ENCODE assay signal across 8 mouse cellular contexts in genomic region chr10:77590812-77591211, GRCm38 (mm10). TPM values are rescaled to one million over a fixed set of nuclear protein-coding genes. Genes with fewer than 3 reads are reported as not detected.
DNase-seq lines count a peak whose midpoint lies in the region; ATAC-seq lines count a peak whose summit lies in the region.

No protein-coding gene starts in this region.

- no peak overlapping the region for H3K4me2 ChIP-seq in hindbrain, embryonic 13.5 days
- H3K4me2 ChIP-seq in hindbrain, embryonic 11.5 days (replicated peaks; ENCODE audit: low read depth, low read length), result no peak overlapping the region
- no peak overlapping the region for H3K4me2 ChIP-seq in limb, embryonic 15.5 days
- H3K4me2 ChIP-seq in midbrain, embryonic 15.5 days, result no peak overlapping the region

- peak; percentile 61 for DNase-seq in hindbrain, embryonic 10.5 days (ENCODE audit: low spot score)
- peak; percentile 73 for DNase-seq in embryonic facial prominence, embryonic 10.5 days (ENCODE audit: low spot score)
- DNase-seq in hindbrain, embryonic 11.5 days (ENCODE audit: low spot score), result peak; percentile 59
- DNase-seq in thymus, postnatal 10 days (ENCODE audit: low spot score in 2 of 2), result peak; percentile 52 to 77

- H3K27ac ChIP-seq in hindbrain, embryonic 10.5 days, result no peak overlapping the region
- no peak overlapping the region for H3K27ac ChIP-seq in hindbrain, embryonic 13.5 days
- H3K27ac ChIP-seq in embryonic facial prominence, embryonic 10.5 days (replicated peaks), result no peak overlapping the region
- H3K27ac ChIP-seq in hindbrain, embryonic 11.5 days (ENCODE audit: low read depth, low read length), result no peak overlapping the region
- H3K27ac ChIP-seq in limb, embryonic 15.5 days, result no peak overlapping the region
- no peak overlapping the region for H3K27ac ChIP-seq in midbrain, embryonic 15.5 days

- no peak overlapping the region for H3K4me3 ChIP-seq in hindbrain, embryonic 10.5 days
- H3K4me3 ChIP-seq in hindbrain, embryonic 13.5 days, result no peak overlapping the region
- H3K4me3 ChIP-seq in embryonic facial prominence, embryonic 10.5 days, result no peak overlapping the region
- H3K4me3 ChIP-seq in hindbrain, embryonic 11.5 days (ENCODE audit: low read depth, low read length), result no peak overlapping the region
- no peak overlapping the region for H3K4me3 ChIP-seq in limb, embryonic 15.5 days
- H3K4me3 ChIP-seq in midbrain, embryonic 15.5 days, result no peak overlapping the region

- WGBS in hindbrain, embryonic 10.5 days, result 47% methylated on average over 6 of the region's 6 CpGs
- 40% methylated on average over 6 of the region's 6 CpGs for WGBS in hindbrain, embryonic 13.5 days
- WGBS in embryonic facial prominence, embryonic 10.5 days, result 45% methylated on average over 6 of the region's 6 CpGs
- whole genome bisulfite sequencing in hindbrain, embryonic 11.5 days, result 51% methylated on average over 6 of the region's 6 CpGs
- WGBS in limb, embryonic 15.5 days, result 48% methylated on average over 6 of the region's 6 CpGs
- 42% methylated on average over 6 of the region's 6 CpGs for WGBS in midbrain, embryonic 15.5 days

- H3K27me3 ChIP-seq in hindbrain, embryonic 10.5 days (ENCODE audit: insufficient read depth, poor library complexity, severe bottlenecking), result no peaks in the 10 kb centered on the region
- no peaks in the 10 kb centered on the region for H3K27me3 ChIP-seq in hindbrain, embryonic 13.5 days
- no peaks in the 10 kb centered on the region for H3K27me3 ChIP-seq in embryonic facial prominence, embryonic 10.5 days (replicated peaks; ENCODE audit: low read depth, poor library complexity, severe bottlenecking)
- no peaks in the 10 kb centered on the region for H3K27me3 ChIP-seq in hindbrain, embryonic 11.5 days (ENCODE audit: control insufficient read depth, insufficient read depth, low read length)
- no peaks in the 10 kb centered on the region for H3K27me3 ChIP-seq in limb, embryonic 15.5 days
- H3K27me3 ChIP-seq in midbrain, embryonic 15.5 days (replicated peaks), result no peaks in the 10 kb centered on the region

- peaks cover 21% of the 10 kb centered on the region; the same call in 1 of the 2 replicates for H3K4me1 ChIP-seq in hindbrain, embryonic 10.5 days (replicated peaks)
- peaks cover 27% of the 10 kb centered on the region for H3K4me1 ChIP-seq in hindbrain, embryonic 13.5 days (replicated peaks)
- H3K4me1 ChIP-seq in embryonic facial prominence, embryonic 10.5 days, result peaks cover 2% of the 10 kb centered on the region; the same call in 1 of the 2 replicates
- H3K4me1 ChIP-seq in hindbrain, embryonic 11.5 days (replicated peaks; ENCODE audit: control insufficient read depth, insufficient read depth, low read length), result no peaks in the 10 kb centered on the region
- peaks cover 15% of the 10 kb centered on the region for H3K4me1 ChIP-seq in limb, embryonic 15.5 days
- peaks cover 19% of the 10 kb centered on the region; the same call in 1 of the 2 replicates for H3K4me1 ChIP-seq in midbrain, embryonic 15.5 days

- no peak overlapping the region for H3K9ac ChIP-seq in hindbrain, embryonic 13.5 days
- H3K9ac ChIP-seq in hindbrain, embryonic 11.5 days (ENCODE audit: low read depth, low read length), result no peak overlapping the region
- H3K9ac ChIP-seq in limb, embryonic 15.5 days, result no peak overlapping the region
- H3K9ac ChIP-seq in midbrain, embryonic 15.5 days, result no peak overlapping the region

- ATAC-seq in hindbrain, embryonic 13.5 days (ENCODE audit: low FRiP score), result no peak
- peak; percentile 98 for ATAC-seq in activated CD4-positive, CD25-positive, alpha-beta regulatory T cell, adult 4 months
- no peak; the same call in 1 of the 2 replicates for ATAC-seq in hindbrain, embryonic 11.5 days (ENCODE audit: low FRiP score)
- 0 out of 2 replicates have a peak, but pooled peaks have one; percentile 22 for ATAC-seq in limb, embryonic 15.5 days (ENCODE audit: insufficient number of reproducible peaks, low FRiP score, low TSS enrichment, low read depth)
- ATAC-seq in midbrain, embryonic 15.5 days (replicated peaks), result peak; percentile 21; the same call in 1 of the 2 replicates

- H3K9me3 ChIP-seq in hindbrain, embryonic 10.5 days, result no peaks in the 10 kb centered on the region
- H3K9me3 ChIP-seq in hindbrain, embryonic 13.5 days, result no peaks in the 10 kb centered on the region
- H3K9me3 ChIP-seq in embryonic facial prominence, embryonic 10.5 days, result no peaks in the 10 kb centered on the region
- no peaks in the 10 kb centered on the region for H3K9me3 ChIP-seq in hindbrain, embryonic 11.5 days (ENCODE audit: control insufficient read depth, low read length)
- H3K9me3 ChIP-seq in limb, embryonic 15.5 days, result no peaks in the 10 kb centered on the region
- H3K9me3 ChIP-seq in midbrain, embryonic 15.5 days, result no peaks in the 10 kb centered on the region

- H3K36me3 ChIP-seq in hindbrain, embryonic 10.5 days, result peaks cover 92% of the 10 kb centered on the region
- peaks cover 77% of the 10 kb centered on the region for H3K36me3 ChIP-seq in hindbrain, embryonic 13.5 days
- H3K36me3 ChIP-seq in embryonic facial prominence, embryonic 10.5 days (replicated peaks), result peaks cover 90% of the 10 kb centered on the region
- peaks cover 10% of the 10 kb centered on the region; the same call in 1 of the 2 replicates for H3K36me3 ChIP-seq in hindbrain, embryonic 11.5 days (ENCODE audit: control insufficient read depth, insufficient read depth, low read length)
- peaks cover 86% of the 10 kb centered on the region for H3K36me3 ChIP-seq in limb, embryonic 15.5 days
- peaks cover 21% of the 10 kb centered on the region for H3K36me3 ChIP-seq in midbrain, embryonic 15.5 days (replicated peaks)

RNA-seq across cellular contexts. Expression of gene Pttg1ip, which starts 9.3 kb away (rescaled TPM):
- 66.6 and 67.2 TPM in 2 replicates for polyA plus RNA-seq in hindbrain, embryonic 10.5 days (2016; fragmentation: Nextera tagmentation; extraction: Ambion mirVana)
- 69.0 and 71.9 TPM in 2 replicates for polyA plus RNA-seq in hindbrain, embryonic 13.5 days (2015; fragmentation: Nextera tagmentation; extraction: Ambion mirVana)
- 10 to 100 TPM; 85.6 to 92.6 TPM for polyA plus RNA-seq in activated CD4-positive, CD25-positive, alpha-beta regulatory T cell, adult 4 months (2017; shearing (Covaris generic))
- polyA plus RNA-seq in embryonic facial prominence, embryonic 10.5 days (2016; fragmentation: Nextera tagmentation; extraction: Ambion mirVana), result 65.6 and 71.0 TPM in 2 replicates
- polyA plus RNA-seq in hindbrain, embryonic 11.5 days (2014; fragmentation: Nextera tagmentation; extraction: Ambion mirVana), result 73.1 and 79.3 TPM in 2 replicates
- 145 and 158 TPM in 2 replicates for polyA plus RNA-seq in limb, embryonic 15.5 days (2015; fragmentation: Nextera tagmentation; extraction: Ambion mirVana)
- 68.6 and 72.0 TPM in 2 replicates for polyA plus RNA-seq in midbrain, embryonic 15.5 days (2015; fragmentation: Nextera tagmentation; extraction: Ambion mirVana)

RNA-seq across cellular contexts. Expression of gene Sumo3, which starts 15.1 kb away (rescaled TPM):
- polyA plus RNA-seq in hindbrain, embryonic 10.5 days (2016; fragmentation: Nextera tagmentation; extraction: Ambion mirVana), result 336 and 389 TPM in 2 replicates
- polyA plus RNA-seq in hindbrain, embryonic 13.5 days (2015; fragmentation: Nextera tagmentation; extraction: Ambion mirVana), result 271 and 274 TPM in 2 replicates
- 10 to 100 TPM; 75.5 to 83.8 TPM for polyA plus RNA-seq in activated CD4-positive, CD25-positive, alpha-beta regulatory T cell, adult 4 months (2017; shearing (Covaris generic))
- 419 and 445 TPM in 2 replicates for polyA plus RNA-seq in embryonic facial prominence, embryonic 10.5 days (2016; fragmentation: Nextera tagmentation; extraction: Ambion mirVana)
- polyA plus RNA-seq in hindbrain, embryonic 11.5 days (2014; fragmentation: Nextera tagmentation; extraction: Ambion mirVana), result 287 and 321 TPM in 2 replicates
- 343 and 347 TPM in 2 replicates for polyA plus RNA-seq in limb, embryonic 15.5 days (2015; fragmentation: Nextera tagmentation; extraction: Ambion mirVana)
- 308 and 325 TPM in 2 replicates for polyA plus RNA-seq in midbrain, embryonic 15.5 days (2015; fragmentation: Nextera tagmentation; extraction: Ambion mirVana)

RNA-seq across cellular contexts. Expression of gene Gm49325, which starts 15.2 kb away (rescaled TPM):
- 4.4 TPM in 1 of 2 replicates, not detected in the other for polyA plus RNA-seq in hindbrain, embryonic 10.5 days (2016; fragmentation: Nextera tagmentation; extraction: Ambion mirVana)
- 2.1 and 3.4 TPM in 2 replicates for polyA plus RNA-seq in hindbrain, embryonic 13.5 days (2015; fragmentation: Nextera tagmentation; extraction: Ambion mirVana)
- 1 to 10 TPM in 1 of 2 experiments, not detected in 1; 6.5 TPM for polyA plus RNA-seq in activated CD4-positive, CD25-positive, alpha-beta regulatory T cell, adult 4 months (2017; shearing (Covaris generic))
- polyA plus RNA-seq in embryonic facial prominence, embryonic 10.5 days (2016; fragmentation: Nextera tagmentation; extraction: Ambion mirVana), result 1.9 and 8.0 TPM in 2 replicates
- polyA plus RNA-seq in hindbrain, embryonic 11.5 days (2014; fragmentation: Nextera tagmentation; extraction: Ambion mirVana), result 2.2 TPM in 1 of 2 replicates, not detected in the other
- 1.3 and 1.8 TPM in 2 replicates for polyA plus RNA-seq in limb, embryonic 15.5 days (2015; fragmentation: Nextera tagmentation; extraction: Ambion mirVana)
- 2.5 TPM in 1 of 2 replicates, not detected in the other for polyA plus RNA-seq in midbrain, embryonic 15.5 days (2015; fragmentation: Nextera tagmentation; extraction: Ambion mirVana)

RNA-seq across cellular contexts. Expression of gene Ube2g2, which starts 31.3 kb away (rescaled TPM):
- 100 and 103 TPM in 2 replicates for polyA plus RNA-seq in hindbrain, embryonic 10.5 days (2016; fragmentation: Nextera tagmentation; extraction: Ambion mirVana)
- 94.5 and 95.0 TPM in 2 replicates for polyA plus RNA-seq in hindbrain, embryonic 13.5 days (2015; fragmentation: Nextera tagmentation; extraction: Ambion mirVana)
- polyA plus RNA-seq in activated CD4-positive, CD25-positive, alpha-beta regulatory T cell, adult 4 months (2017; shearing (Covaris generic)), result 10 to 100 TPM; 36.5 to 39.3 TPM
- 98.9 and 101 TPM in 2 replicates for polyA plus RNA-seq in embryonic facial prominence, embryonic 10.5 days (2016; fragmentation: Nextera tagmentation; extraction: Ambion mirVana)
- polyA plus RNA-seq in hindbrain, embryonic 11.5 days (2014; fragmentation: Nextera tagmentation; extraction: Ambion mirVana), result 40.5 and 50.0 TPM in 2 replicates
- 99.8 and 127 TPM in 2 replicates for polyA plus RNA-seq in limb, embryonic 15.5 days (2015; fragmentation: Nextera tagmentation; extraction: Ambion mirVana)
- 91.1 and 97.2 TPM in 2 replicates for polyA plus RNA-seq in midbrain, embryonic 15.5 days (2015; fragmentation: Nextera tagmentation; extraction: Ambion mirVana)

Comparison
In these comparisons a context has a peak if more than half of its experiments do, and no peak if none do; other contexts are left out.
1. ATAC-seq: peak in activated CD4-positive, CD25-positive, alpha-beta regulatory T cell, adult 4 months (single experiment), limb, embryonic 15.5 days (single experiment) and midbrain, embryonic 15.5 days (single experiment); none in hindbrain, embryonic 13.5 days (single experiment) and hindbrain, embryonic 11.5 days (single experiment).
2. Peak in every context shown above with its lines, with median percentiles within 50 percentile points of each other: DNase-seq.